Mouse (Mus musculus) CD4-positive naive resting alpha-beta T cell, adult 57 days (primary cell): ENCODE measurements around the gene Ctsh. TPM values are rescaled to one million over a fixed set of nuclear protein-coding genes. Genes with fewer than 3 reads are reported as not detected.

Experiments
- total RNA-seq: library from RNA; stranded (reverse); gene quantifications from one replicate; pipeline ENCODE4 v1.2.4, GENCODE M21; 2023

Ctsh gene
- 16.9 TPM for total RNA-seq

GRCm38 (mm10) chr9:90053852-90054251 is at the start of gene Ctsh:
Ctsh (plus strand) TSS chr9:90054152.

GRCm38 (mm10) chr9:90114567-90115307 is 60.8 kb downstream of the Ctsh start, which contains the start of gene Morf4l1:
Morf4l1 (minus strand) TSS chr9:90114774.

Other genes starting within 250 kb of the Ctsh start
- 0.15 TPM for gene Rasgrf1, start 144.2 kb upstream of the Ctsh start, total RNA-seq
- 403 TPM for gene Morf4l1, start 60.6 kb downstream of the Ctsh start, total RNA-seq
- gene Adamts7, start 108.9 kb downstream of the Ctsh start, total RNA-seq, result 0.30 TPM
- 66.2 TPM for gene Tbc1d2b, start 216.7 kb downstream of the Ctsh start, total RNA-seq